Mouse (Mus musculus): Measurements from ENCODE around the gene Terb2. TPM values are rescaled to one million over a fixed set of nuclear protein-coding genes. Genes with fewer than 3 reads are reported as not detected.
A peak's percentile ranks its signal among the peaks of the same experiment; 100 is the strongest.

The Terb2 gene
- not detected for total RNA-seq (2021)

DNA sequence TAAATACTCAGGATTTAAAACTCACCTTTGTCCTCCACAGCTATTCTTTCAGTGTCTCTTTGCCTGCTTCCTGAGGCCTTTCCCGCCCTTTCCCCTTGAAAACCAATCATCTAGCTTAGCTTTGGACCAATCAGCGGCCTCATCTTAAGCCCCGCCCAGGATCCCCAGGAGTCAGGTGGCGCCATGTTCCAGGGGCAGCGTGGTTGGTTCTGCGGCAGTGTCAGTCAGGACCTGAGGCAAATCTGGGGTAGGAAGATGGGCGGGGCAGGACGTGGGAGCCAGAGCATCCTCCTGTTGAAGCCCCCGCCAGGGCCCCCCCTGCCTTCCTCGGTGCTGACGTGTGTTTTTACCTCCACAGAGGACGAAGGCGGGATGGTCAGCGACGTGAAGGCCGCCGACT, at the start of gene Terb2, which contains the start of gene Patl2:
TSS of gene Terb2 (plus strand) at position 167 of the 400 bp plus-strand sequence.
TSS of gene Patl2 (minus strand) at position 84 of the 400 bp plus-strand sequence.
- DNase-seq (ENCODE audit: low spot score in 2 of 2), result no peak
- intact Hi-C loops (cut with DNase I), result no loop called here

GRCm38 (mm10) chr2:122137839-122138465, 48.1 kb upstream of the Terb2 start:
- intact Hi-C loops (cut with DNase I), result no loop called here
- no peak for DNase-seq (ENCODE audit: low spot score in 2 of 2)

- intact Hi-C loops (cut with DNase I), result no loop called here
- DNase-seq (ENCODE audit: low spot score in 2 of 2), result no peak
Observed at GRCm38 (mm10) chr2:122140815-122141214, 45.3 kb upstream of the Terb2 start.

- intact Hi-C loops (cut with DNase I), result no loop called here
- no peak for DNase-seq (ENCODE audit: low spot score in 2 of 2)
Observed at GRCm38 (mm10) chr2:122141332-122141967, 44.6 kb upstream of the Terb2 start.

- intact Hi-C loops (cut with DNase I), result no loop called here
- DNase-seq (ENCODE audit: low spot score in 2 of 2), result no peak
Observed at GRCm38 (mm10) chr2:122143111-122143510, 43.0 kb upstream of the Terb2 start.

- intact Hi-C loops (cut with DNase I), result no loop called here
- no peak for DNase-seq (ENCODE audit: low spot score in 2 of 2)
Observed at GRCm38 (mm10) chr2:122145756-122146155, 40.3 kb upstream of the Terb2 start.

- no peak for DNase-seq (ENCODE audit: low spot score in 2 of 2)
- intact Hi-C loops (cut with DNase I), result loop anchor here (1.0 kb wide), 2 partner anchors 28 to 118 kb away; partner anchors contain the start of genes Eif3j1 and Spg11
Observed at GRCm38 (mm10) chr2:122146687-122147086, 39.4 kb upstream of the Terb2 start.

- intact Hi-C loops (cut with DNase I), result loop anchor here (1.0 kb wide), 2 partner anchors 29 to 119 kb away; partner anchors contain the start of genes Eif3j1 and Spg11
Observed at GRCm38 (mm10) chr2:122147508-122148241, 38.4 kb upstream of the Terb2 start, which contains the start of gene B2m. Gene B2m, plus strand, starts transcription at chr2:122147686.

DNA sequence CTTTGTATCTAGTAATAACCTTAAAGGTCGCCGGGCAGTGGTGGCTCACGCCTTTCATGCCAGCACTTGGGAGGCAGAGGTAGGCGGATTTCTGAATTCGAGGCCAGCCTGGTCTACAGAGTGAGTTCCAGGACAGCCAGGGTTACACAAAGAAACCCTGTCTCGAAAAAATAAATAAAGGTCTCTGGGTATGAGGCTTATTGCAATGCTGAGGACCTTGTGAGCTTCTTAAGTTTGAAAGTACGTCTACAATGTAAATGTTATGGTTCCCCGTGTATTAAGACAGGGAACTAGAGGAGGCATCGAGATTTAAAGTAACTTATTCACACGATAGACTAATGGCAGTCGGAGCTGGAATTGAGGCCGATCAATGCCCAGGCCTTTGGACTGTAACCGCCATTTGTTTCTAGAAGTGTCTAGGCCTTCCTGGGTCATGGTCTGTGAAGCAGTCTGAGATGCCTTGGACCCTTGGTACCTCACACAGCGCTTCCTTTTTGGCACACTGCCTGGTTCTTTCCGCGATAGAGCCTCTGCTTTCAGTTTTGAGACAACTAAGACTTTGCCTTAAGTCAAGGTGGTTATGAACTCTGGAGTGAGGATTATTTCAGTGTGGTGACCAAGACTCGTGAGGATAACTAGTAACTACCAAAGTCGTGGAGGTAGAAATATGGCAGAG, 37.7 kb upstream of the Terb2 start:
- intact Hi-C loops (cut with DNase I), result no loop called here
- peak; percentile 33 to 56 for DNase-seq (ENCODE audit: low spot score in 2 of 2)

More at GRCm38 (mm10) chr2:122147508-122148241, 38.4 kb upstream of the Terb2 start, which contains the start of gene B2m:
- DNase-seq (ENCODE audit: low spot score in 2 of 2), result peak; percentile 93 to 95

DNA sequence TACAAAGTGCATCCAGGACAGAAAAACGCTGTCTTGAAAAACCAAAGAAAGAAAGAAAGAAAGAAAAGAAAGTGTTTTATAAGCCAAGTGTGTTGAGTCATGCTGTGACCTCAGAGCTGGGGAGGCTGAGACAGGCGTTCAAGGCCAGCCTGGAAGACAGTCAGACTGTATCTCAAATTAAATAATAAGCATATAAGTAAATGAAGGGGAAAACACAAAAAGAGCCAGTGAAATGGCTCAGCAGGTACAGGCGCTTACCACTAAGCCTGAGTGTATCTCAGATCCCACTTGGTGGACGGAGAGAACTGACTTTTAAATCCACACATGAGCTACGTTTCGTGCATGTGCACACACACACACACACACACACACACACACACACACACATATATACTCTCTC, 36.8 kb upstream of the Terb2 start:
- intact Hi-C loops (cut with DNase I), result no loop called here
- no peak for DNase-seq (ENCODE audit: low spot score in 2 of 2)

- DNase-seq (ENCODE audit: low spot score in 2 of 2), result no peak
- intact Hi-C loops (cut with DNase I), result no loop called here
Observed at GRCm38 (mm10) chr2:122149716-122150115, 36.4 kb upstream of the Terb2 start.

GRCm38 (mm10) chr2:122151221-122151620, 34.9 kb upstream of the Terb2 start:
- intact Hi-C loops (cut with DNase I), result no loop called here
- no peak for DNase-seq (ENCODE audit: low spot score in 2 of 2)

DNA sequence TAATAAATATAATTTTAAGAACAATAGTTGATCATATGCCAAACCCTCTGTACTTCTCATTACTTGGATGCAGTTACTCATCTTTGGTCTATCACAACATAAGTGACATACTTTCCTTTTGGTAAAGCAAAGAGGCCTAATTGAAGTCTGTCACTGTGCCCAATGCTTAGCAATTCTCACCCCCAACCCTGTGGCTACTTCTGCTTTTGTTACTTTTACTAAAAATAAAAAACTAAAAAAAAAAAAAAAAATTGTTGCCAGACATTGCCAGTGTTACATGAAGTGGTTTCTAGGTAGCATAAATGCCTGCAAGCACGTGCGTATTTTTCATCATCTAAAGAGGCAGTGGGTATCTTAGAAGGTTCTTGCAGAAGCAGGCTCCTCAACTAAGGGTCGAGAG, 33.2 kb upstream of the Terb2 start:
- intact Hi-C loops (cut with DNase I), result no loop called here
- DNase-seq (ENCODE audit: low spot score in 2 of 2), result no peak

- intact Hi-C loops (cut with DNase I), result no loop called here
- no peak for DNase-seq (ENCODE audit: low spot score in 2 of 2)
Observed at GRCm38 (mm10) chr2:122153681-122154365, 32.2 kb upstream of the Terb2 start.

- no peak for DNase-seq (ENCODE audit: low spot score in 2 of 2)
- intact Hi-C loops (cut with DNase I), result no loop called here
Observed at GRCm38 (mm10) chr2:122154479-122154878, 31.6 kb upstream of the Terb2 start.

DNA sequence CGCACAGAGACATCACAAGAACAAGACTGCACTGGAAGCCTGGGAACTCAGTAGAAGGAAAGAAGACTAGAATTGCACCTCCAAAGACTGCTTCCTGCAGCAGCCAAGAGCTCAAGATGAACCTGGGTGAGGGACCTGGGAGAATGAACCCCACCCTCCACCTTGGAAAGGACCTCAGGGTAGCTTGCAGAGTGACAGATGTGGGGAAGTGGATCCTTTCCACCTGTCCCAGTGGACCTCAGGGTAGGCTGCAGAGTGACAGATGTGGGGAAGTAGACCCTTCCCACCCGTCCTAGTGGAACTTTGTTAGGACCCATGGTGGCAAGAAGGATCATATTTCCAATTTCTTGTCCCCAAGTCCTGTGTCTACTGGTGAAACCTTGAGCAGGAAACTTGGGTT, 30.8 kb upstream of the Terb2 start:
- DNase-seq (ENCODE audit: low spot score in 2 of 2), result no peak
- intact Hi-C loops (cut with DNase I), result no loop called here

DNA sequence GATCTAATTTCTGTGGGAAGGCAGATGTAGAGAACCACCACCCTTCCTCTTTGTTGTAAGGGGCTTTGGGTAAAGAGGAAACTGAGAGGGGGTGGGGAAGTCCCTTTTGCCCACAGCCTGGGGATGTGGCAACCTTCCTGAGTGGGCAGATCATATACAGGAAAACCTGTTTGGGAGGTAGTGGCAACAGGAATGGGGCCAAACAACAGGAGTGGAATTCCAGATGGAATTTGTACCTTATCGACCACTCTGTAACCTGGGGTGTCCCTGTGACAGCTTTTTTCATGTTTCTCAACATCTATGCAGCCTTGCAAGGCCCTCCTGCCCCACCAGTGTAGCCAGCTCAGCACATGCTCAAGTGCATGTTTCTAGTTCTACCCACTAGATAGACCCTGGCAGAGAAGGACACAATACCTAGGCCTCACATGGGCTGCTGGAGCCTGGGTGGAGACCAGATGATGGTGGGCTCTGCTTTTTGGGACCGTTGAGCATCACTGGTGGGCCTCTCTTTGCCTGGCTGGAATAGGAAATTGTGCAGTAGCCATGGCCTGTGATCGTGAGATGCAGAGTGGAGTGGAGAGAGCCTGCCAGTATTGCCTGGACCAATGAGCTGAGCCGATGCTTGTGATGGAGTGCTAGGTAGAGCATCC, 29.9 kb upstream of the Terb2 start:
- peak in 1 of 2 experiments; percentile 25 for DNase-seq (ENCODE audit: low spot score in 2 of 2)
- intact Hi-C loops (cut with DNase I), result no loop called here

DNA sequence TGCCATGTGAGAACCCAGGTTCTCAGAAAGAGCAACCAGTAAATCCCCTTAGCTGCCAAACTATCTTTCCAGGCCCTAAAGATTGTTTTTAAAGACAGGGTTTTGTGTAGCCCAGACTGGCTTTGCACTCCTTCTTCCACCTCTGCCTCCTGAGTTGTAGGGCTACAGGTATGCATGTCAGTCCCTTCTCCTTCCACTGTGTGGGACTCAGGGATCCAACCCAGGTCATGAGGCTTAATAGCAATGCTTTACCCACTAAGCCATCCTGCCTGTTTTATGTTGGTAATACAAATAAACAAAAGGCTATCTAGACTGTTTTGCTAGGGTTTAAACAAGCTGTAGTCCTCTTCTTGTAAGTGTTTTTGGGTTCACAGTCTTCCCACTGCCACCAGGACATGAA, 28.5 kb upstream of the Terb2 start:
- no peak for DNase-seq (ENCODE audit: low spot score in 2 of 2)
- intact Hi-C loops (cut with DNase I), result no loop called here

DNA sequence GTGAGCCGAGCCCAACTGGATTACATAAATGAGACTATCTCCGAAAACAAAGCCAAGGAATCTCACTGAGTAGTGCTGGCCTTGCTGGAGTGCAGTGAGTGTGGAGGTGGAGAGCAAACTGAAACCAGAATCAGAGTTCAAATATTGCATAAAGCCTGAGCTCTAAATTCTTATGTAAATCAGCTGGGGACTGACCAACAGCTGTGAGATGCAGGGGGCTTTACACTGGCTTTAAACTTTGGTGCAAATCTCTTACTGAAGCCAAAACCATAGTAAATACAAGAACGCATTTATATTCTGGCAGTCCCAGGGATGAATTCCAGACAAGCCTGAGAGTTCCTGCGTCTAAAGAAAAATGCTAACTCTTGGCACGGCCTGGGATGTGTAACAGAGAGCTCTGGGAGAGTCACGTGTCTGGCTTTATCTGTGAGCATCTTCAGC, 27.7 kb upstream of the Terb2 start:
- intact Hi-C loops (cut with DNase I), result no loop called here
- DNase-seq (ENCODE audit: low spot score in 2 of 2), result no peak

All from left cerebral cortex, postnatal 25 days (tissue).